8 mouse cellular contexts compared by ENCODE assay signal in the genomic region with DNA sequence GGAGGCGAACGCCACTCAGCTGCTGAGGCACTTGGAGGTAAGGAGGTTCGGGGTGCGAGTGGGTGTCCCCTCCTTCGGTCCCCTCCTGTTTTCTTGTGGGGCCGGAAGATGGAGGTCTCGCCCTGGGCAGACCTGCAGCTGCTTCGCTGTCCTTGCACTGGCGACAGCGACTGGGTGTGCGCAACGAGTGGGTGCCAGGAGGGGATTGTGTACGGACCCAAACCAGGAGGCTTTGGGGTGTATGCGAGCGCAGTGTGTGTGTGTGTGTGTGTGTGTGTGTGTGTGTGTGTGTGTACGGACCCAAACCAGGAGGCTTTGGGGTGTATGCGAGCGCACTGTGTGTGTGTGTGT. TPM values are rescaled to one million over a fixed set of nuclear protein-coding genes. Genes with fewer than 3 reads are reported as not detected.
DNase-seq lines count a peak whose midpoint lies in the region; ATAC-seq and TF ChIP-seq lines count a peak whose summit lies in the region.

No protein-coding gene starts in this region.

- no peaks in the 10 kb centered on the region for H3K9me3 ChIP-seq in limb, embryonic 13.5 days
- H3K9me3 ChIP-seq in neural tube, embryonic 15.5 days (replicated peaks), result no peaks in the 10 kb centered on the region

- H3K4me2 ChIP-seq in limb, embryonic 13.5 days (replicated peaks), result peak overlapping the region; percentile 83
- H3K4me2 ChIP-seq in neural tube, embryonic 15.5 days, result peak overlapping the region; percentile 94

- no peak for TF ChIP-seq POLR2A in lung, adult 2 months (IDR thresholded peaks at IDR 0.05; ENCODE audit: borderline replicate concordance, extremely low read depth, low read depth, low read length)
- no peak for TF ChIP-seq POLR2A in embryonic fibroblast, embryonic 13.5 days (IDR thresholded peaks at IDR 0.05; ENCODE audit: low read depth, low read length)

- ATAC-seq in limb, embryonic 13.5 days (ENCODE audit: low FRiP score, low read depth), result peak; percentile 34; the same call in 1 of the 2 replicates
- no peak; the same call in 1 of the 2 replicates for ATAC-seq in neural tube, embryonic 15.5 days (ENCODE audit: low FRiP score)
- no peak for ATAC-seq in frontal cortex, adult (ENCODE audit: low TSS enrichment)

- peak overlapping the region; percentile 87 for H3K4me3 ChIP-seq in lung, adult 2 months (replicated peaks; ENCODE audit: extremely low read depth, low read depth, low read length)
- H3K4me3 ChIP-seq in embryonic fibroblast, embryonic 13.5 days (ENCODE audit: insufficient read depth, low read length), result peak overlapping the region; percentile 73
- peak overlapping the region; percentile 86 for H3K4me3 ChIP-seq in limb, embryonic 13.5 days
- H3K4me3 ChIP-seq in neural tube, embryonic 15.5 days (replicated peaks), result peak overlapping the region; percentile 94

- peaks cover 9% of the 10 kb centered on the region for H3K36me3 ChIP-seq in limb, embryonic 13.5 days
- no peaks in the 10 kb centered on the region for H3K36me3 ChIP-seq in neural tube, embryonic 15.5 days

- WGBS in lung, adult 2 months, result under 1% methylated on average over 18 of the region's 18 CpGs
- 0% methylated on average over 18 of the region's 18 CpGs for WGBS in limb, embryonic 13.5 days
- WGBS in neural tube, embryonic 15.5 days, result under 1% methylated on average over 18 of the region's 18 CpGs

- H3K27ac ChIP-seq in embryonic fibroblast, embryonic 13.5 days (ENCODE audit: insufficient read depth, low read length), result no peak overlapping the region
- H3K27ac ChIP-seq in limb, embryonic 13.5 days, result 0 out of 2 replicates have a peak overlapping the region, but pooled peaks have one; percentile 22
- H3K27ac ChIP-seq in neural tube, embryonic 15.5 days (replicated peaks), result no peak overlapping the region

- peaks cover 2% of the 10 kb centered on the region; the same call in 1 of the 2 replicates for H3K4me1 ChIP-seq in lung, adult 2 months (ENCODE audit: control insufficient read depth, insufficient read depth, low read length)
- peaks cover 9% of the 10 kb centered on the region for H3K4me1 ChIP-seq in embryonic fibroblast, embryonic 13.5 days (ENCODE audit: control insufficient read depth, insufficient read depth, low read length)
- peaks cover 24% of the 10 kb centered on the region for H3K4me1 ChIP-seq in limb, embryonic 13.5 days
- H3K4me1 ChIP-seq in neural tube, embryonic 15.5 days, result peaks cover 21% of the 10 kb centered on the region

- H3K27me3 ChIP-seq in limb, embryonic 13.5 days, result no peaks in the 10 kb centered on the region
- H3K27me3 ChIP-seq in neural tube, embryonic 15.5 days (replicated peaks), result no peaks in the 10 kb centered on the region

- peak overlapping the region; percentile 82 for H3K9ac ChIP-seq in limb, embryonic 13.5 days
- peak overlapping the region; percentile 50 for H3K9ac ChIP-seq in neural tube, embryonic 15.5 days (replicated peaks)

- DNase-seq in lung, adult 2 months, result no peak
- no peak for DNase-seq in lung, postnatal 14 days
- DNase-seq in cerebellum, adult 11-12 months, result no peak
- DNase-seq in right cerebral cortex, adult 18-20 months, result no peak

- TF ChIP-seq CTCF in lung, adult 2 months (IDR thresholded peaks at IDR 0.05; ENCODE audit: insufficient read depth, low read length), result no peak
- TF ChIP-seq CTCF in embryonic fibroblast, embryonic 13.5 days (IDR thresholded peaks at IDR 0.05; ENCODE audit: borderline replicate concordance, insufficient read depth, low read length), result no peak

RNA-seq across cellular contexts. Expression of a gene that starts 0.3 kb away (rescaled TPM):
- 0.19 and 0.69 TPM in 2 replicates for polyA plus RNA-seq in lung, adult 2 months (2012; rRNA removed)
- 43.8 and 67.7 TPM in 2 replicates for polyA plus RNA-seq in embryonic fibroblast, embryonic 13.5 days (2011; ENCODE audit: insufficient read length, low read depth, missing spikeins)
- polyA plus RNA-seq in limb, embryonic 13.5 days (2015; fragmentation: Nextera tagmentation; extraction: Ambion mirVana), result 28.2 and 29.6 TPM in 2 replicates
- polyA plus RNA-seq in neural tube, embryonic 15.5 days (2015; fragmentation: Nextera tagmentation; extraction: Ambion mirVana), result 4.3 and 9.0 TPM in 2 replicates

RNA-seq across cellular contexts. Expression of a gene that starts 0.4 kb away (rescaled TPM):
- 1.8 and 2.3 TPM in 2 replicates for polyA plus RNA-seq in lung, adult 2 months (2012; rRNA removed)
- polyA plus RNA-seq in embryonic fibroblast, embryonic 13.5 days (2011; ENCODE audit: insufficient read length, low read depth, missing spikeins), result 28.1 and 39.7 TPM in 2 replicates
- polyA plus RNA-seq in limb, embryonic 13.5 days (2015; fragmentation: Nextera tagmentation; extraction: Ambion mirVana), result 40.2 and 41.0 TPM in 2 replicates
- polyA plus RNA-seq in neural tube, embryonic 15.5 days (2015; fragmentation: Nextera tagmentation; extraction: Ambion mirVana), result 52.1 and 57.5 TPM in 2 replicates
